Mouse (Mus musculus) neural tube, embryonic 15.5 days (tissue): ENCODE data around the gene Mxd1. TPM values are rescaled to one million over a fixed set of nuclear protein-coding genes. Genes with fewer than 3 reads are reported as not detected.

Source experiments
- polyA plus RNA-seq: library from polyadenylated mRNA; unstranded; fragments of >200 nt; fragmentation: Nextera tagmentation; extraction: Ambion mirVana; gene quantifications from 2 replicates; pipeline ENCODE4 v1.2.1, GENCODE M21; 2015

Gene Mxd1
- polyA plus RNA-seq, 1 experiment from 2014 or later: 15.3 TPM

Other genes with a start within 250 kb of the Mxd1 start
- gene Gm44790, start 242.5 kb downstream of the Mxd1 start, polyA plus RNA-seq: not detected in 2 replicates
- gene C87436, start 230.8 kb downstream of the Mxd1 start, polyA plus RNA-seq: 22.2 and 25.6 TPM in 2 replicates
- gene Pcbp1, start 142.8 kb downstream of the Mxd1 start, polyA plus RNA-seq: 331 and 342 TPM in 2 replicates
- gene Asprv1, start 41.0 kb downstream of the Mxd1 start, polyA plus RNA-seq: 1.5 and 1.8 TPM in 2 replicates
- 94.2 and 96.0 TPM in 2 replicates for gene Snrnp27, start 15.4 kb upstream of the Mxd1 start, polyA plus RNA-seq
- 38.7 and 41.8 TPM in 2 replicates for gene Gmcl1, start 64.2 kb upstream of the Mxd1 start, polyA plus RNA-seq
- 4.2 and 21.7 TPM in 2 replicates for gene Anxa4, start 124.4 kb upstream of the Mxd1 start, polyA plus RNA-seq
- gene Aak1, start 180.4 kb upstream of the Mxd1 start, polyA plus RNA-seq: 40.2 and 43.4 TPM in 2 replicates